Mouse (Mus musculus): ENCODE measurements around the gene Metap2.

Gene Metap2

DNA sequence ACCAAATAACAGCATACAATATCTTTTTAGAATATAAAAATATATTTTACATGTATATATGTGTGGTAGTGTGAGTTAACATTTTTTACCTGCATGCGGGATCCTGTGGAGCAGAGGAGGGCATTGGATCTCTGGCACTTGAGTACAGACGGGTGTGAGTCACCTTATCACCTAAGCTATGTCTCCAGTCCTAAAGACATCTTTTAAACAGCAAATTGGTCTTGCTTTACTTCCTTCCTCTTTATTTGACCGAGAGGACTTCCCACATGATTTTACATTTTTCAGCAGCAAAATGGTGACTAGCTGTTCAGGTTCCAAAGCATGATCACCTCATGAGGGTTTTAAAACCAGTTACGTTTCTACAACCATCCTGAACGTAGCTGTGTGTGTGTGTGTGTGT is 14.4 kb upstream of the Metap2 start:
- DNase-seq (ENCODE audit: low read depth), result peak; percentile 83

DNA sequence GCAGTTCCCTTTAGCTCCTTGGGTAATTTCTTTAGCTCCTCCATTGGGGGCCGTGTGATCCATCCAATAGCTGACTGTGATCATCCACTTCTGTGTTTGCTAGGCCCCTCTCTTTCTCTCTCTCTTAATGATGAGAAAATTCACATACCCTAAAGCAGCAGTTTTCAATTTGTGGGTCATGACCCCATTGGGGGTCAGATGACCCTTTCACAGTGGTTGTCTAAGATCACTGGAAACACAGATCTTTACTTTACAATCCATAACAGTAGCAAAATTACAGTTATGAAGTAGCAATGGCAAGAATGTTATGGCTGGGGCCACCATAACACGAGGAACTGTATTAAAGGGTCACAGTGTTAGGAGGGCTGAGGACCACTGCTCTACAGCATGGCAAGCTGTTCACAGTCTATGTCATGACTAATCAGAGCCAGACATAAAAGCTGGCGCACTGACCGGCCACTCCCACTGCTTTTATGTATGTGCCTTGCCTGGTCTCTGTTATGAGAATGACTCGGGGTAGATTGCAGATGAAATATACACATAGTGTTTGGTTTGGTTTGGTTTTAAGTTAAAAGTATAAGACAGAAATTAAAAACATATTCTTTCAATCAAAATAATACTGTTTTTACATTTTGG is 13.0 kb upstream of the Metap2 start:
- peak; percentile 25 for DNase-seq (ENCODE audit: low read depth)

DNA sequence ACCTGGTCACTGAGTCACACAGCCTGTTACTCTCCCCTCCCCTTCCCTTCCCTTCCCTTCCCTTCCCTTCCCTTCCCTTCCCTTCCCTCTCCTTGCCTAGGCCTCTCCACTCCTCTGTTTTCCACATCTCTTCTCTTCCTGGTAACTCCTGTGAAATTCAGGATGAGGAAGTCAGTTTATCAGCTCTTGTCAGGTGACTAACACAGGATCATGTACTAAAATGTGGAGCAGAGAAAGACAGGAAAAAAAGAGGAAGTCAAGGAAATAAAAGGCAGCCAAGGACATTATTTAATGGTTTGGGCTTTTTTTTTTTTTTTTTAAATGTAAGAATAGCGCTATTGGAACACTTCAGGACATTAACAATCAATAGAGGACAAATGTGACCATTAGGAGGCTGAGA is 12.1 kb upstream of the Metap2 start:
- DNase-seq (ENCODE audit: low read depth), result peak; percentile 50

DNA sequence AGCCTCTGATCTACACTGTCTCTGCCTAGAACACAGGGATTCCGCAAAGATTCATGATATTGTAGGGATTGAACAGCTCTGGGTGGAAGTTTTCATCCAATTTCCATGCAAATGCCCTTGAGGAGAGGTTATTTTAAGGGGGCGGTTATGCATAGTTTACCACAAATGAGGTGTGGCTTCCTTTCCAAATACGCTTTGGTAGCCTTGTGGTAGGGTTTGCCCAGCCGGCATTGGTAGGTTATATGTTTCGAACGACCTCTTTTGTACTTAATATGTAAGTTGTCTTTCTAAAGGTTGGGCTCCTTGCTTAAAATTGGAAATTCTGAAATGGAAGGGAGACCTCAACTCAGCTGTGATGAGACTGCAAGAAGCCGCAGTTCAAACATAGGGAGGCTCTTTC is 11.6 kb upstream of the Metap2 start:
- DNase-seq (ENCODE audit: low read depth), result peak; percentile 56

GRCm38 (mm10) chr10:93907376-93907775 is 10.5 kb upstream of the Metap2 start:
- DNase-seq (ENCODE audit: low read depth), result no peak

DNA sequence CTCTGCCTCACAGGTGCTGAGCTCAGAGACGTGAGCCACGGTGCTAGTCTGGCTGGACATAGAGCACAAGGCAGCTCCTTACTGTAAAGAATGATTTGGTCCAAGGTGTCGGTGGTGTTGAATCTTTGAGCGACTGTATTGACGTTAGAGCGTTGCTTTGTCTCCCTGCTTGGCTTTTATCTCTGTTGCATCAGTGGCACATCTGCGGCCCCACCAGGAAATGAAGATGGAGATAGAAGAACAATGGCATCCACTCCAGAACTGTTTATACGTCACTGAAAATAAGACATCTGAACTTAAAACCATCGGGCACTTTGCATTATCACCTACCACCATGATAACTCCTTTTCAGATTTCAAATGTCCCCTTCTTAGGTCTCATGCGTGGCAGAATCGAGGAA is 3.0 kb upstream of the Metap2 start:
- DNase-seq (ENCODE audit: low read depth), result no peak

DNA sequence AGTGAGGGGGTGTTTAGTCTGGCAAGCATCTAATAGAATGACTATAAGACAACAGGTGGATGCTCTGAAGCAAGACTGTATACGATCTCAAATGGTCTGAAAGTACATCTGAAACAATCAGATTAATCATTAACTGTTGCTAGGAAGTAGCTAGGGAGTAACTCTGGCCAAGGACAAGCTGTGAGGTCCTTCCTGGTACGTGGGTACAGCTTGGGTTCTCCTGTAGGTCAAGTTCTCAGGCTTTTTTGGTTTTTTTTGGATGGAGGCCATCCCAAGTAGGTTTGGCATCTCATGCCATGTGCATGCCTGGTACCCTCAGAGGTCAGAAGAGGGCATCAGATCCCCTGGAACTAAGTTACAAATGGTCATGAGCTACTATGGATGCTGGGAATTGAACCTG is 2.4 kb upstream of the Metap2 start:
- no peak for DNase-seq (ENCODE audit: low read depth)

GRCm38 (mm10) chr10:93892551-93892950 is 4.3 kb downstream of the Metap2 start:
- DNase-seq (ENCODE audit: low read depth), result no peak

DNA sequence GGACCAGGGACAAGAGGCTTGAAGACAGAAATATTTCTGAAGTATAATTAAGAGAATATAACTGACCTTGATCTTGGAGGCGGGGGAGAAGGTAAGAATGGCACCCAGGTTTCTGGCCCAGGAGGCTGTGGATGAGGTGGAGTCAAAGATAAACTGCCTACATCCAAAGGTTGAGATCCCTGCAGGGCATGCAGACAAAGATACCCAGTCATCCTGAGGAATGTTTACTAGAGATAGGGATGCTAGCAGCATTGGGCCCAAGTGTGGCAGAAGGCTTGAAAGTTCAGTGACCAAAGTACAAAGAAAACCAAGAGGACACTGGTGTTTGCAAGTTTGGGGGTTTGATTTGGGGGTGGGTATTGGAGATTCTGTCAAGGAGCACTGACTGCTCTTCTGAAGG is 5.9 kb downstream of the Metap2 start:
- no peak for DNase-seq (ENCODE audit: low read depth)

GRCm38 (mm10) chr10:93890565-93890964 is 6.3 kb downstream of the Metap2 start:
- no peak for DNase-seq (ENCODE audit: low read depth)

- no peak for DNase-seq (ENCODE audit: low read depth)
Measured at GRCm38 (mm10) chr10:93889976-93890375, 6.9 kb downstream of the Metap2 start.

GRCm38 (mm10) chr10:93889579-93889950 is 7.3 kb downstream of the Metap2 start:
- DNase-seq (ENCODE audit: low read depth), result peak; percentile 88

GRCm38 (mm10) chr10:93888935-93889578 is 7.8 kb downstream of the Metap2 start:
- DNase-seq (ENCODE audit: low read depth), result peak; percentile 51

GRCm38 (mm10) chr10:93888590-93888934 is 8.3 kb downstream of the Metap2 start:
- no peak for DNase-seq (ENCODE audit: low read depth)

DNA sequence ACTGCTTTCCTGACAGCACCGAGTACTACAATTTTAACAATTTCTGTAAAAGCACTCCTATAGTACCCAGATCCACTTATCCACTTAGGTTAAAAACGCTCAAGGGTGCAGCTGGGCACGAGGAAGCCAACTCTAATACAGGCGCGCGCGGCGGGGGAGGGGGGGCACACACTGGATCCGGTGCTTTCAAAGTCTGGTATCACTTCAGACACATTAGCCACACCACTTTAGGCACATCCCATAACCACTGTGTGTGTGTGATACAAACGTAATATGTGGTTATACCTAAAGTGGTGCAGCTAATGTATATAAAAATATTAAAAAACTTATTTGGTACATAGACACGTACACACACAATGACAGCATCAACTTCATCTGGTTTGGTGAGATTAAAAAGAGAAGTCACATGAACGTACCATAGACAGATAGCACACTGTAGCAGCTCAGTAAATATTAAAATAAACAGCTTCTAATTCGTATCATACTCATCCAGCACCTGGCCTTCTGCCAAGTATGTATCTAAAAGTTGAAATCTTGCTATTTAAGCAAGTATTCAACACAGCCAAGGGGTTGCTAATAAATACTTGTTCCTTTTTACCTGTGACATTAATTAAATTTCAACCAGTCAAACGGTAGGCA is 10.9 kb downstream of the Metap2 start:
- DNase-seq (ENCODE audit: low read depth), result no peak

- peak; percentile 59 for DNase-seq (ENCODE audit: low read depth)
Measured at GRCm38 (mm10) chr10:93882738-93883364, 14.0 kb downstream of the Metap2 start.

DNA sequence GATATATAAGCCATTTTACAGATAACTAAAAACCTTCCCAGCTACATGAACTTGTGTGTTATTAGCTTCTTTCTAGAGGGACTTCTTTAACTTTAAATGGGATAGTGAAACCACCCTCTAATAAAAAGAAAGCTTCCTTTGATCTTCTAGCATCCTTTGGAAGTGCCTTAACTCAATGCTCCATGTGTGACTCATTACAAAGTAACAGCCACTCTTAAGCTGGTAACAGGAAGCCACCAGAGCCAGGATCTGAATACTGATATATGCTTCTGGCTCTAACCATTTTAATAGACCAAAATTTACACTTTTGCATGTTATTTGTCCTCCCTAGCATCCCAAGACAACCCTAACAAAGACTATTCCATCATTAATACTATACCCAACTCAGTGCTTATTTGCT is 15.0 kb downstream of the Metap2 start:
- DNase-seq (ENCODE audit: low read depth), result peak; percentile 53

- DNase-seq (ENCODE audit: low read depth), result no peak
Measured at GRCm38 (mm10) chr10:93878732-93879131, 18.2 kb downstream of the Metap2 start.

- no peak for DNase-seq (ENCODE audit: low read depth)
Measured at GRCm38 (mm10) chr10:93876772-93877171, 20.1 kb downstream of the Metap2 start.

DNA sequence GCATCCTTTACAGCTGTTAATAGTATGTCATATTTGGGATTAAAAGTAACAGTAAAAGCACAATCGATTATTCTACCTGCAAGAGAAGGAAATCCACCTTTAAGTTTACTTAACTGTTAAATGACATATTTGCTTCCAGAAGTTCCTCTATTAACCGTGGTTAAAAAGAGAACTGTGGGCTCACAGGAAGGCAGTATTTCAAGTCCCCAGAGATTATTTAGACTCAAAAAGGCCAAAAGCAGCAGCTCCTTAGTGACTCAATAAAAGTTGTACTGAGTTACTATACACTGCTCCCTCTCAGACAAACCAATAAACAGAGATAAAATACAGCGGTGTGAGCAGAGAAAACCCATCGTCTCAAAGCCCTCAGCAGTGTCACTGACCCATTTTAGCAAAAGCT is 28.0 kb downstream of the Metap2 start:
- DNase-seq (ENCODE audit: low read depth), result peak; percentile 26

- DNase-seq (ENCODE audit: low read depth), result no peak
Measured at GRCm38 (mm10) chr10:93868401-93868800, 28.5 kb downstream of the Metap2 start.

DNA sequence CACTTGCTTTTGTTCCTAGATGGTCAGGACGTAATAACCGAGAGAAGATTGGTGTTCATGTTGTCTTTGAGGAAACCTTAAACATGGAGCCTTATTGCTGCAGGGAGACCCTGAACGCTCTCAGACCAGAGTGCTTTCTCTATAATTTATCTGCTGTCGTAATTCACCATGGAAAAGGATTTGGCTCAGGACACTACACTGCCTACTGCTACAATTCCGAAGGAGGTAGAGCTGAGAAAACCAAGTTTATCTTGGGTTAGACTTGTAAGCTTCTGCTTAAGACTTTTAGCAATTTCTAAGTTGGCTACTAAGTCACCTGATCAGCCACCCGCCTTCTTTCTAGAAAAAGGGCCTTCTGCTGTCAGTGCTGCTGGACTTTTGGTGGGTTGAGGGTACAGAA is 40.8 kb downstream of the Metap2 start:
- DNase-seq (ENCODE audit: low read depth), result no peak

- no peak for DNase-seq (ENCODE audit: low read depth)
Measured at GRCm38 (mm10) chr10:93855126-93855525, 41.8 kb downstream of the Metap2 start.
